Mouse (Mus musculus) small intestine, adult 2 months (tissue): ENCODE data around the gene Mroh2a.

Source experiments
- CTCF ChIP-seq: fragments of 200-500 bp; IDR thresholded peaks from 2 replicates; pipeline ENCODE4 v1.5.1; 2012; ENCODE audit warnings: low read depth, mild to moderate bottlenecking, control low read depth, inconsistent platforms, low read length, moderate library complexity, mixed read lengths; ENCODE audit not compliant: insufficient replicate concordance, insufficient read length; ENCODE audit errors: extremely low read depth
- POLR2A ChIP-seq: fragments of 200-500 bp; IDR thresholded peaks from 2 replicates; pipeline ENCODE4 v1.6.1; 2012; ENCODE audit warnings: low read depth, mild to moderate bottlenecking, control low read depth, inconsistent platforms, low read length, moderate library complexity

DNA sequence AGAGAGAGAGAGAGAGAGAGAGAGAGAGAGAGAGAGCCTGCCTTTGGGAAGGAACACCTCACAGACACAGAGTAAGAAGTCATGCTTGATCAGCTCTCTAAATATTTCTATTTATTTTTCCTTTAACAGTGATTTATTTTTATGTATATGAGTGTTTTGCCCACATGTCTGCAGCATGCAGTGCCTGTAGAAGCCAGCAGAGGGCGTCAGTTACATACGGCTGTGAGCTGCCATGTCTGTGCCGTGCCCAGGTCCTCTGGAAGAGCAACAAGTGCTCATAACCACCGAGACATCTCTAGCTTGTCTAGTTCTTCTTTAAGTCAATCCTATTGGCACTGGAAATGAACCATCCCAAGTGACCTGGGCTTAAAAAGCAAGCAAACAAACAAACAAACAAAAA is 63.1 kb downstream of the Mroh2a start:
- no peak for TF ChIP-seq CTCF
- TF ChIP-seq POLR2A = no peak
